Mouse (Mus musculus): ENCODE measurements around the gene Lin7c. TPM values are rescaled to one million over a fixed set of nuclear protein-coding genes. Genes with fewer than 3 reads are reported as not detected.

The Lin7c gene
- total RNA-seq, 2 experiments from 2014 or later, result 41.6 to 43.3 TPM

DNA sequence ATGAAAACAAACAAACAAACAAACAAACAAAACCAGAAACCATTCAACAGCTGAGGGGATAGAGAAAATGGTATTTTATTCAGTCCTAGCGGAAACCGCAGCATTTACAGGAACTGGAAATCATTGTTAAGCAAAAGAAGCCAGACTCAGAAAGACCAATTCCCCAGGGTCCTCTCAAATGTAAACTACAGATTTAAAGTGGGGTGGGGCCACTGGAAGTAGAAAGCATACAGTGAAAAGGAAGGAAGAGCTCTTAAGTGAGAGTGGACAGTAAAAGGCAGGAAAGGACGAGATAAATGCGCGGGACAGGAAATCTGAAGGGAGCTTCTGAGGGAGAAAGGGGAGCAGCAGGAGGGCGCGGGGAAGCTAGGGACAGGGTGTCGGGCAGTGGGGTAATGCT is 22.6 kb downstream of the Lin7c start:
- intact Hi-C loops (cut with DNase I), result no loop called here
- DNase-seq (ENCODE audit: low spot score), result no peak

DNA sequence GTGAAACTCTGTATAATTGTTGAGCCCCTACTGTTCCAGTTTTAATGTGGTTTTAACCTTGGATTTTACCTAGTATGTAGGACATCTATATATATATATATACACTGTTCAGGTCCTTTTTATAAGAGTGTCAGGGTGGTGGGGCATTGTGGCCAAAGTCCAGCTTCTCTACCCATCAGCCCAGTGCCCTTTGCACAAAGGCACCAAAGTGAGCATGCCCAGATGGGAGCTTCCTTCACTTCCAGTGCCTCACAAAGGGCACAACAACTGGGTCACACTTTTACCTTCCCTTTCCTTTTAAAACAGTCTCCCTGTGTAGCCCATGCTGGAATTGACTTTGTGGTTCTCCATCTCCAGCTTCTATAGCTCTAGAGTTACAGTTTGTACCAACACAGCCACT is 23.9 kb downstream of the Lin7c start:
- DNase-seq (ENCODE audit: low spot score), result no peak
- intact Hi-C loops (cut with DNase I), result no loop called here

DNA sequence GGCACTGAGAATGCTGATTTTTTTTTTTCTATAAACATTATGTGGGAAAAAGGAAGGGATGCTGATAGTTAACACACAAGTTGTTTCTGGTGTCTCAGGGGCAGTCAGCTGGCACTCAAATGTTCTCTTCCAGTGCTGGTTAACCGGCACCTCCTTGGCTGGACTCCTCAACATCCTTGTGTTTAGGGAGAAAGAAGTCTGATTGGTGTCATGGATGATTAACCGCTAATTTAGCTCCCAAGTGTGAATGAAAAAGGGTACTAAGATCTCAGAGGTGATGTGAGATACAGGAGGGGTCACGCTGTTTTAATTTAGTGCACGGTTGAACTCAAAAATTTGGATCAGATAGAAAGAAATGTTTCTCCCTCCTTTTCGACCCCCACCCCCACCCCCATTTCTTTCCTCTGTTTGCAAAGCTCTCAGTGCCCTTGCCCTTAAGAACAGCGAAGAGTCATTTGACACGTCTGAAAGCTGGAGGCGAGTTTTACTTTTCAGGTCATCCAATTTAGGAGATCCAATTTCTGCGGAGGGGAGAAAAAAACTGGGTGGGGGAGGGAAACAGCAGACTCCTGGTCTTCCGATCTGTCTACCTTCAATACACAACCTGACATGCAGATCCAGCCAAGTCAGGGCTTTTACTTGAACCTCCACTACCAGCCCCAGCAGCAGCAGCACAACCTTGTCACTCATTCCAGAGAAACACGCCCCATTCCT is 26.3 kb downstream of the Lin7c start:
- intact Hi-C loops (cut with DNase I), result loop anchor here (5.0 kb wide), 2 partner anchors 40 to 100 kb away; partner anchors contain the start of gene Ccdc34
- DNase-seq (ENCODE audit: low spot score), result no peak

DNA sequence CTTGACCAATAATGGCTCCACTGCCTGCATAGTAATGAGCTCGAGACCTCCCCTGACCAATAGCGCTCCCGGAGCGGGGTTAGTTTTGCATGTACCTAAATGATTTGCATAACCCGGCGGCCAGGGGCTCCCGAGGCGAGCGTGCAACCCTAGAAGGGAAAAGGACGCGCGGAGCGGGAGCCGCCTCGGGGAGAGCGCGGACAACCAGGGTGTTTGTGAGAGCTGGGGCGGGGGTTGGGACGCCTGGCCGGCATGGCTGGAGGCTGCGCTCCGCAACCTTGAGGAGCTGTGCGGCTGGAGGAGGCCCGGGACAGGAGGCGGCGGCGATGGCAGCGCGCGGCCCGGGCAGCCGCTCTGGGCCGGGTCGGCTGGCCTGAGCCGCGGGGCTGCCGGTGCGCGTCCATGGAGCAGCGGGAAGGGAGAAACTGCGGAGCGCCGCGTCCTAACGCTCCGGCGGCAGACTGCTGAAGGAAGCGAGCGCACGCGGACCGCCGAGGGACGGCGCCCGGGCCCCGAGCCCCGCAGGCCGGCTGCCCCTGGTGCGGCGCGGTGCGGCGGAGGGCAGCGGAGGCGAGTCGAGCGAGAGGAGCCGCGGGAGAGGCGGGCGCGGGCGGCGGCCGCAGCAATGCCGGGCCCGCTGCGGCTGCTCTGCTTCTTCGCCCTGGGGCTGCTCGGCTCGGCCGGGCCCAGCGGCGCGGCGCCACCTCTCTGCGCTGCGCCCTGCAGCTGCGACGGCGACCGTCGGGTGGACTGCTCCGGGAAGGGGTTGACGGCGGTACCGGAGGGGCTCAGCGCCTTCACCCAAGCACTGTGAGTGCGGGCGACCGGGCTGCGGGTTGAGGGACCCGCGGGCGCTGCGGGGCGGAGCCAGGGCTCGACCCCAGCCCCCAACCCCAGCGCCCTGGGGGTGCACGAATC is 27.1 kb downstream of the Lin7c start, which contains the start of gene Lgr4:
TSS of gene Lgr4 (plus strand) at position 152 of the 918 bp plus-strand sequence.
- peak; percentile 93 for DNase-seq (ENCODE audit: low spot score)
- intact Hi-C loops (cut with DNase I), result loop anchor here (5.0 kb wide), 2 partner anchors 40 to 100 kb away; partner anchors contain the start of gene Ccdc34

DNA sequence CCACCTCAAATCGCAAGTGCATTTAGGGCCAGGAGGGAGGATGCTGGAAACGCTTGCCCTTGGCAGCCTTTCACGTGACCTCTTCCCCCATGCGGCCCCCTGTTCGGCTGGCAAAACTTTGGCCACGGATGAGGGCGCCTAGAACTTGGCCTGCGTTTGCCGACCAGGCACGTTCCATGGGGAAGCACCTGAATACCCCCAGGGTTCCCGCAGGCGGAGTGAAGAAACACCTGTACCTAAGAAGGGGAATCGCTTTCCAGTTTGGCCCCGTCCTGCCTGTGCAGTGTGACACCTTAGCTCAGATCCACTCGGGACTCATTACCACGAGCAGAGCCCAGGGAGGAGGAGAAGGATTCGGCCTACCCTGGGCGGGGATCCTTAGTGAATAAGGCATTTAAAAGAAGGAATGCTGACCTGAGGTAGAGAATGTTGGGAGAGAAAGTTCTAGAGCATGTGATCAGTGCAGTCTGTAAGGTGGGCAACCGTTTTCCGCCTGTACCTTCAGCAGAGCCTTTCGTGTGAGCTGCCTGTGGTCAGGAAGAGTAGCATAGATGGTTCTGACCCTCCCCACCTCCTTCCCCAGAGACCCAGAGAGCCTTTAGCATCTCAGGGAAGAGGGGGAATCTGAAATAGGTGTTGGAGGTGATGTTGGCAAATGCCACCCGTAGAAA is 28.1 kb downstream of the Lin7c start:
- intact Hi-C loops (cut with DNase I), result loop anchor here (5.0 kb wide), 2 partner anchors 39 to 99 kb away; partner anchors contain the start of gene Ccdc34
- no peak for DNase-seq (ENCODE audit: low spot score)

DNA sequence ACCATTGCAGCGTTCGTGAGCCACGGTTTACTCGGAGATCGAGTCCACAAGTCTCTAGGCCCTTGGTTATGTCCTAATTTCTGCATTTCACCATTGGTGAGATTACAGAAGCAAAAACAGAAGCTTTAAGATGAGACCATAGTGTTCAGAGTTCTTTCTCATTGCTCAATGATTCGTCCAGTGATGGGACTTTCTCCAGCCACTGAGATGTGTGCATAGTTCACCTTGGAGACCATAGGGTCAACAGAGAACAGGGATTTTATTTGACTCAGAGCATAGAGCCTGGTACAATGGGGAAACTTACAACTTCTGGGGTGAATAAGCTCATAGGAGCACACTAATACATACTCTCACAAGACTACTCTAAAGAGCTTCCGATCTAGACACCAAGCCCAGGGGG is 29.8 kb downstream of the Lin7c start:
- intact Hi-C loops (cut with DNase I), result no loop called here
- no peak for DNase-seq (ENCODE audit: low spot score)

DNA sequence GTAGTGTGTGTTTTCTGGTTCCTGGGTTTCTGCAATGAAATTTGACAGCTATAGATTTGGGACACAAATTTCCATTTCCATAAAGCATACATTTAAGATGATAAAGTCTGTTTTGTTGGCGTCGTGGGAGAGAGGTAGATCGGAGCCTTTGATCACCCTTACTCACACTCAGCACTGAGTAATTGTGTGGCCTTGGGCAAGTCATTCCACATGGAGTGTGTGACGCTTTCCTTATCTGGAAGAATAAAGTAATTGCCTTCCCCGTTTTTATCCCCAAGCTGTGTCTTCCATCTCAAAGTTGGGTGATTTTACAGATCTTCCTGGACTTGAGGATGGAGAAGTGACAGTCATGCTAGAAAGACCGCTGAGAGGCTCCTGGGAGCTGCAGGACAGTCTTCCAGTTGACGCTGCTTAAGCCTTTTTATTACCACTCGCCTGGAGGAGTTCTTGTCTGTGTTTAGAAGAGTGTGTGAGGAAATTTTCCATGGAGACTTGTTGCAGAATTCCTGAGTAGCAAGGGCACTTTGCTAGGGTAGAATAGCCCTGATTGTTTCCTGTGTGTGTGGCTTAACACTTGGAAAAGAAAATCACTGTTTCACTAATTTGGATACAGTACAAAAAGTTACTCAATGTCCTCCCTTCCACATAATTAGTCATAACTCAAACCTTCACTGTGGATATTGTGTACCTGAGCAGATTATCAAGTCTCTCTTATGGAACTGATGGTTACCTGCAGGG is 30.8 kb downstream of the Lin7c start:
- no peak for DNase-seq (ENCODE audit: low spot score)
- intact Hi-C loops (cut with DNase I), result no loop called here

DNA sequence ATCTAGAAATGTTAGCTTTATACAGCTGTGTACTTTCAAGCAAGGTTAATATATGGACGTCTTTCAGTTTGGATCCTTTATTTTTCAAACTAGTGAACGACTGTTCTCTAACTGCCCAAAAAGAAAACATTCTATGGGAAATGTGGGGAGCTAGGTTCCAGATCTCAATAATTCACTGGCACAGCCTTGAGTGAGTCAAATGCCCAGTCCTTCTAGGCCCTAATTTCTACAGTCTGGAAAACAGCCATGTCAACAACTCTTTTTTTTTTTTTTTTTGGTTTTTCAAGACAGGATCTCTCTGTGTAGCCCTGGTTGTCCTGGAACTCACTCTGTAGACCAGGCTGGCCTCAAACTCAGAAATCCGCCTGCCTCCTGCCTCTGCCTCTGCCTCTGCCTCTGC is 31.7 kb downstream of the Lin7c start:
- intact Hi-C loops (cut with DNase I), result no loop called here

DNA sequence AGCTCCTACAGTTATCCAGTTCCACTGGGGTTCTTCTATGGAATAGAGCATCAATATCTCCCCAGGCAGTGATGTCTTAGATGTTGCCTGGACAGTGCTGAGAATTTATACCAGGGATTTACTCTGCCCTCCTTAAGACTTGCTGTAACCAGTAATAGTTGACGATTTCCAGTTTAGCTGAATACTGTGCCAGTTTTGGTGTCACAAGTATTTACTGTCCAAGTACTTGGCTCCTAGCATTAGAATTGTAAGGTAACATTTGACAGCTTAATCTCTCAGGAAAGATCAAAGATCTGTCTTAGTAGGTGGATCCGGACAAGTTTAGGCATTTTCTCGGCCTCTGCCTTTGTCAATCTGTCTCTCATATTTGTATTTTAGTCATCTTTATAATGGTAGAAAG is 32.4 kb downstream of the Lin7c start:
- intact Hi-C loops (cut with DNase I), result no loop called here
- DNase-seq (ENCODE audit: low spot score), result no peak

More for the DNA sequence above, 31.7 kb downstream of the Lin7c start:
- DNase-seq (ENCODE audit: low spot score), result no peak

DNA sequence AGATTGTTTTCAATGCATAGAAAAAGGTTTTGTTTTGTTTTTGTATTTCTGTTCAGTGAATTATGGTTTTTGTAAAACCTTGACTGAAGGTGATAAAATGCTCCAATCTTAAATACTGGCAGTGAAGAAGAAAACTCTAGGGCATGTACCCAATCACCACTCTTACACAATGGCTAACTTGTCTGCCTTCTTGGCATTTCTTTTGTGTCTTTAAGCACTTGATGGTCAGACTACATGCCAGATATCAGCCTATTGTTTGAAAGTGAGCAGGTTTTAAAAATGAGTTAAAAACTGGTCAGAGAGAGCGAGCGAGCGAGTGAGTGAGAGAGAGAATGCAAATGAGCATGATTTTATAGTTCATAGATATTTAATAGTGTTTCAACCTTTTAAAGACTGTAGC is 33.3 kb downstream of the Lin7c start:
- DNase-seq (ENCODE audit: low spot score), result no peak
- intact Hi-C loops (cut with DNase I), result no loop called here

DNA sequence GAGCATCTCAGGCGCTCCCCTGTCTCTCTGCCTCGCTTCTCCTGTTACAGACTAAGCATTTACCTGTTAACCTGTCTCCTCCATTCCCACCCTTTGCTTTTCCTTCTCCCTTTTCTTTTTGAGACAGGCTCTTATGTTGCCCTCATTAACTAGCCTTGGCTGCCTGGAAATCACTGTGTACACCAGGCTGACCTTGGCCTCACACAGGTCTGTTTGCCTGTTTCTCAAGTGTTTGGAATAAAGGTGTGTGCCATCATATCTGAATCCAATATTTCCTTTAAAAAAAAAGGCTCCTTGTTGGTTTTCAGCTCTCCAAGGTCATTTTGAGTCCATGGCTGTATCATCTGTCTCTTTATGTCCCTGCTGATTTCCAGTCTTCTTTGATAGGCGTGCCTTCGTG is 36.3 kb downstream of the Lin7c start:
- no peak for DNase-seq (ENCODE audit: low spot score)
- intact Hi-C loops (cut with DNase I), result no loop called here

DNA sequence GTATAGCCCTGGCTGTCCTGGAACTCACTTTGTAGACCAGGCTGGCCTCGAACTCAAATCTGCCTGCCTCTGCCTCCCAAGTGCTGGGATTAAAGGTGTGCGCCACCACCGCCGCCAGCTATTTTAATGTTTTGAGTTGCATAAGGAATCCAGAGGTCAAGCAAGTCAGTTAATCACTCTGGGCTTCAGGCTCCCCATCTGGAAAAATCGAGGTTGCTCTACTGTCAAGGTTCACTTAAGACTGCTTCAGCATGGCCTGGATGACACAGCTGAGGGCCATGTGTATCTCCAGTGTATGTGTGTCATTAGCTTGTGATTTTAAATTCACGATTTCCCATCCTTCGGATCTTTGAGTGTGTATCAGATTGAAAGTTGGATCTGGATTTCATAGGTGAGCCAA is 36.8 kb downstream of the Lin7c start:
- intact Hi-C loops (cut with DNase I), result no loop called here

DNA sequence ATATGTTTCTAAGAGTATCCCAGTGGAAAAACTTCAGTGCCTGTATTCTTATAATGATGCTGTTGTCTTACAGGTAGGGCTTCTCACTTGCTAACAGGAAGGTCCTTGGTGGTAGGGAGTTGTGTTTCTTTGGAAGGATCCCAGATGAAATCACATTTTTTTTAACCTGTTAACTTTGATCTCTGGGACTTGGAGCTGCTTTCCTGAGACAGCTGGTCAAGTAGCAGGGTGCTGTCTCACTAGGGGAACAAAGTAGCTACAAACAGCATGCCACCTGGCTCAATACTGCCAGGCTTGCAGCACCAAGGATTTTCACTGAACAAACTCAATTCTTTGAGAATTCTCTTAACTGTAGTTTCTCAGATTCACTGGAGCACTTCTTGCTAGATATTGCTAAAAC is 37.2 kb downstream of the Lin7c start:
- intact Hi-C loops (cut with DNase I), result no loop called here
- no peak for DNase-seq (ENCODE audit: low spot score)

More for the DNA sequence above, 36.8 kb downstream of the Lin7c start:
- no peak for DNase-seq (ENCODE audit: low spot score)

DNA sequence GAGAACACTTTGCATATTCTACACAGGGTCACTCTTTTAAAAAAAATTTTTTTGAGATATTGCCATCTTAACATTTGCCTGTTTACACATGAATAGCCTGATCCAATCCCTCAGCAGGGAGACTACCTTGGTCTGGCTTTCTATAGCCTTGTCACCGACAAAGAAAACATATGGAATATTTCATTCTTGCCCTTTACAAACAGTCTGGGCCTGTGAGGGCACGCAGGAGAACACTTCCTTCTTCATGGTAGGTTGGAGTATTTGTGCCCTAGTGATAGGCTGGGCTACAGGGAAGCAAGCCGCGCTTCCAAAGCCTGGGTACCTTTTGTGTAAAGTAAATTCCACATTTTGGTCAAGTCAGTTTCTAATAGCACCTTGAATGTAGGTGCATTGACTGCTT is 38.1 kb downstream of the Lin7c start:
- DNase-seq (ENCODE audit: low spot score), result no peak
- intact Hi-C loops (cut with DNase I), result no loop called here

DNA sequence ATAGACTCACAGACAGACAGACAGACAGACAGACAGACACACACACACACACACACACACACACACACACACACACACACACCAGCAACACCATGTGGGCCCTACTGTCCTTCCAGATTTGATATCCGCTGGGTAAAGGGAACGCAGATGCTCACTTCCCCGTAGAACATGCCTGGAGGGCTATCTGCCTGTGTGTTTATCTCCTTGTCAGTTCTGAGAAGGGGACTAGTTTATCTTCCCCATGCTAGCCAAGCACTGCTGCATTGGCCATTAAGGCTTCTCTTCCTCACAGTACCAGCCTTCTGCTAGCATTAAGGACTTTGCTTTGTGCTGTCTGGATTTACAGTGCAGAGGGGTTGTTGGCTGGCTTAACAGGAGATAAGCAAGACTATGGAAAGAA is 38.6 kb downstream of the Lin7c start:
- DNase-seq (ENCODE audit: low spot score), result no peak
- intact Hi-C loops (cut with DNase I), result no loop called here

DNA sequence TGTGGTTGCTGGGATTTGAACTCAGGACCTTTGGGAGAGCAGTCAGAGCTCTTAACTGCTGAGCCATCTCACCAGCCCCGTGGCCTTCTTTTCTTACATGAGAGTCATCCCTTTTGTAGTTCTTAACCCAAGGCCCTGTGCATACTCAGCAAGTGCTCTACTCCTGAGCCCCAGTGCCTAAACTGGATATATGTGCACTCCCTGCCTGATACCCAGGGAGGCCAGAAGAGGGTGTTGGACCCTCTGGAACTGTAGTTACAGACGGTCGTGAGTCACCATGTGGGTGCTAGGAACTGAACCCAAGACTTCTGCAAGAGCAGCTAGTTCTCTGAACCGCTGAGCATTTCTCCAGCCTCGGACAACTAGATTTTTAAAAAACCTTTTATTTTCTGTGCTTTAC is 39.7 kb downstream of the Lin7c start:
- DNase-seq (ENCODE audit: low spot score), result no peak
- intact Hi-C loops (cut with DNase I), result no loop called here

DNA sequence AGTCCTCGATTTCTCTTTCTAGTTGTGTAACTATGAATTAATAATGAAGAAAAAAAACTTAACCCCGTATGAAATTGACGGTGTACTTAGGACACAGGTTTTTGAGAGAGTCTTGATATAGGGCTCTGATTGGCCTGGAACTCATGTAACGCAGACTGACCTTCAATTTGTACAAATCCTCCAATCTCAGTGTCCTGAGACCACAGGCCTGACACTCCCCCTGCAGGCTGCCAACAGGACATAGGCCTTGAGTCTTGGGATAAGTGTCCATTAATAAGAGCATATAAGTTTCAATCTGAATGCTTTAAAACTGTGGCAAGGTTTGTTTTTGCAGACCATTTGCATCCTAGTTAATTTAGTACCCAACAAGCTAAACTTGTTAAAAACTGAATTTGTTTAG is 40.1 kb downstream of the Lin7c start:
- DNase-seq (ENCODE audit: low spot score), result no peak
- intact Hi-C loops (cut with DNase I), result no loop called here

DNA sequence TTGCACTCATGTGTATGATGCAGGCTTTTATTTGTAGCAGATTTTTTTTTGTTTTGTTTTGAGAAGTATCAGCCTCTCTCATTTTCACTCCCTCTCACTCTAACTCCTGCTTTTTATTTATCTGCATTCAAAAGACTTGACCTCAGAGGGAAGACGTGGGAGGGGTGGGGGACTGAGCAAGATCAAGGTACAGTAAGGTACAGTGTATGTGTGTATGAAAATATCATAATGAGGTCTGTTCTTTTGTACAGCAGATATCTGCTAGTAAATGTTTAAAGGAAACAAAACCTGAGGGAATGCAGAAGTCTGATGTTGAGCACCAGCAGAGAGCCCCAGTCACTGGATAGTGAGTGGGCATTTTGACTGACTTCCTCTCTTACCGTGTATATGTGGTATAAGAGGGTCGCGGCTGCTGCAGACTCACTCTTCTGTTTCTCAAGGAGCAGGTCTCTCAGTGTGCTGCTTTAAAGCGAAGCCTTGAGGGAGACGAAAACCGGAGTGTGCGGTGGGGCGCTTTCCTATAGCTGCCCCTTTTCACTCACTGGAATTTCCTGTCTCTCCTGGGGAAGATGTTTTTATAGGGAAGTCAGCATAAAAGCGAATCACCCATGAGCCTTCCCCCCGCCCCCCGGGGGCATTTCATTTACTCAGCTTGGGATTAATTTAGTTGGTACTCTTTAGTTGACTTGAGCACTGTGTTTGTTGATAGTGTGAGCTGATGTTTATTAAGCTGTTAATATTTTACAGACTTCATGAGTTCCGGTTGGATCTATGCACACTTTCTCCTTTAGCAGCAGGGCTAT is 41.5 kb downstream of the Lin7c start:
- DNase-seq (ENCODE audit: low spot score), result no peak
- intact Hi-C loops (cut with DNase I), result no loop called here

DNA sequence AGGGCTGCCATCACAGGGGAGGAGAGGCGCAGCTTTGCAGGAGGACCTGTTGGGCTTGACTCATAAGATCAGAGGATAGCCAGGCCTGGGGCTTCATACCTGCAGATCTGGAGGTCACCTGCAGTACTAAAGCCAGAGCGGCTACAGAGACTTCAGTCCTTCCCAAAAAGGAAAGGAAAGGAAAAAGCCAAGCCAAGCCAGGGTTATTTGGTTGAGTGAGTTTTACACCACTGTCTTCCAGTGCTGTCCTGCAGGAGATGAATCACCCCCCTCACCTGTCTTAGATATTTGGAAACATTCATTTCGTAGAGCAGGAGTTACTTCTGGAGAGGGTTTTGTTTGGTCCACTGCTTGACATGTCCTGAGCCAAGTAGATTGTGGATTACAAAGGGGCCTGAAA is 42.5 kb downstream of the Lin7c start:
- intact Hi-C loops (cut with DNase I), result no loop called here

More for the DNA sequence above, 42.5 kb downstream of the Lin7c start:
- DNase-seq (ENCODE audit: low spot score), result no peak

Measured in heart, postnatal 25 days (tissue).